Mouse (Mus musculus) thymus, adult 2 months (tissue): ENCODE data around the gene Cacna1h. TPM values are rescaled to one million over a fixed set of nuclear protein-coding genes. Genes with fewer than 3 reads are reported as not detected.

ENCODE experiments used
- DNase-seq: peaks from one replicate; pipeline ENCODE4 v3.0.0; 2021
- H3K27ac ChIP-seq: fragments of 200-500 bp; 2 replicates; pipeline ENCODE4 v1.5.1; 2012; ENCODE audit warnings: low read length, control low read depth; ENCODE audit not compliant: control insufficient read depth, insufficient read depth
- H3K27me3 ChIP-seq: fragments of 200-500 bp; 2 replicates; pipeline ENCODE4 v1.6.1; 2012; ENCODE audit warnings: mild to moderate bottlenecking, low read length, moderate library complexity, mixed read lengths; ENCODE audit not compliant: control insufficient read depth, insufficient read depth
- H3K36me3 ChIP-seq: fragments of 200-500 bp; 2 replicates; pipeline ENCODE4 v1.6.1; 2012; ENCODE audit warnings: mild to moderate bottlenecking, low read length, moderate library complexity; ENCODE audit not compliant: control insufficient read depth, insufficient read depth
- H3K4me1 ChIP-seq: fragments of 200-500 bp; replicated peaks from 2 replicates; pipeline ENCODE4 v1.6.1; 2012; ENCODE audit warnings: low read length; ENCODE audit not compliant: control insufficient read depth, insufficient read depth
- H3K4me3 ChIP-seq: fragments of 200-500 bp; 2 replicates; pipeline ENCODE4 v1.5.1; 2012; ENCODE audit warnings: mild to moderate bottlenecking, low read length, control low read depth, moderate library complexity; ENCODE audit not compliant: control insufficient read depth, insufficient read depth
- CTCF ChIP-seq: fragments of 200-500 bp; IDR thresholded peaks from 2 replicates; pipeline ENCODE4 v1.5.1; 2012; ENCODE audit warnings: mild to moderate bottlenecking, control low read depth, low read length, moderate library complexity, borderline replicate concordance; ENCODE audit not compliant: control insufficient read depth, poor library complexity, insufficient read depth; ENCODE audit errors: extremely low read depth
- POLR2A ChIP-seq: fragments of 200-500 bp; IDR thresholded peaks from 2 replicates; pipeline ENCODE4 v1.6.1; 2012; ENCODE audit warnings: mild to moderate bottlenecking, low read length, control low read depth, moderate library complexity; ENCODE audit not compliant: control insufficient read depth, poor library complexity, insufficient read depth; ENCODE audit errors: extremely low read depth
- WGBS: fragments of 180-500 bp; shearing (Covaris S2); methylation state at CpG from one replicate; pipeline ENCODE4 v1.1.7; 2018; 5-methylcytosine and 5-hydroxymethylcytosine counted together
- polyA plus RNA-seq: library from polyadenylated mRNA; depleted of rRNA; stranded (reverse); fragments of >200 nt; gene quantifications from 2 replicates; pipeline ENCODE4 v1.2.3, GENCODE M21; 2012

Cacna1h gene
- polyA plus RNA-seq, 1 experiment, result 4.3 TPM

DNA sequence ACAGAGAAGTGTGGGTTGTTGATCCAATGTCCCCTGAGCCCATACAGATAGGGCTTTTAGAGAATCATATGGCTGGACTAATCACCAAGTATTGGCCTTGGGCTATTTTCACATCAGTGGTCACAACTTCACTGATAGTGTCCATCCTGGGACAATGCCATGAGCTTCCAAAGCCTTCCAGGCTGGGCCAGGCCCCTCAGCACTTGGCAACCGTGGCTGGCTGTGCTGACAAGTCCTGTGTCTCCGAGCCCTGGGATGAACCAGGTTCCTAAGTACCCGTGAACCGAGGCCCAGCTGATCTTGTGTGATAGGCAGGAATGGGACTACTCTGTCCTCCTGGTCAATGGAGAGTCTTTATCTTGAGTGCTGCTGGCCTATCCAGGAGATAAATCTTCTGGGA lies 30.5 kb upstream of the Cacna1h start:
- no peak for DNase-seq
- Histone ChIP-seq H3K4me1 (no peaks in the 10 kb centered on the region), H3K36me3 (no peaks in the 10 kb centered on the region), H3K4me3 (no peak overlapping the region), H3K27me3 (no peaks in the 10 kb centered on the region), H3K27ac (no peak overlapping the region)
- 88% methylated on average over 4 of the region's 4 CpGs for WGBS
- no peak for TF ChIP-seq POLR2A
- TF ChIP-seq CTCF, result no peak

DNA sequence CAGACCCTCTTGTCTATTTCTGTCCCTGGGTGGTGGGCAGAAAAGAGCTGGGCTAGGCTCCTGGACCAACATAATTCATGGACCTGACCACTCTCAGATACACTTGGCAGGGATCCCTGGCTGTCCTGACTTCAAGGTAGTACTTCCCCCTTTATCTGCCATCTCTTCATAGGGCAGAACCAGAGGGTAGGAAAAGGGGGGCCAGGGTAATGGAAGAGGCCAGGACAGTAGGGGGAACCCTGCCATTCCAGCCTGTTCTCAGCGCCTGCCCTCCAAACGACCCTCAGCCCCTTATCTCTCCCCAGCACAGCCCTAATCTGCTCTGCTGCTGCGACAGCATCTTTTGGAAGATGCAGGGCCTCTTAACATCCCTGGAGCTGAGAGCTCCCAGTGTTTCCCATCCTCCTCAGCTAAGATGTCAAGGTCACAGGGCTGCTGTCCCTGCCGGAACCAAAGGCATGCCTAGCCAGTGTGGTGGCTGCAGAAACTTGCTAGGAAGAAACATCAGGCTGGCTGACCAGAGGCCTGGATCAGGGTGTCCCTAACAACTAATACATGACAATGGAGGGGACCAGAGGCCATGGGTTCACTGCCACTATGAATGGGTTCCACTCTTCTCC lies 29.9 kb upstream of the Cacna1h start:
- no peak for DNase-seq
- Histone ChIP-seq H3K27ac (no peak overlapping the region), H3K4me3 (no peak overlapping the region), H3K36me3 (no peaks in the 10 kb centered on the region), H3K27me3 (no peaks in the 10 kb centered on the region), H3K4me1 (no peaks in the 10 kb centered on the region)
- TF ChIP-seq CTCF, result no peak
- no peak for TF ChIP-seq POLR2A
- WGBS, result 71% methylated on average over 4 of the region's 4 CpGs

DNA sequence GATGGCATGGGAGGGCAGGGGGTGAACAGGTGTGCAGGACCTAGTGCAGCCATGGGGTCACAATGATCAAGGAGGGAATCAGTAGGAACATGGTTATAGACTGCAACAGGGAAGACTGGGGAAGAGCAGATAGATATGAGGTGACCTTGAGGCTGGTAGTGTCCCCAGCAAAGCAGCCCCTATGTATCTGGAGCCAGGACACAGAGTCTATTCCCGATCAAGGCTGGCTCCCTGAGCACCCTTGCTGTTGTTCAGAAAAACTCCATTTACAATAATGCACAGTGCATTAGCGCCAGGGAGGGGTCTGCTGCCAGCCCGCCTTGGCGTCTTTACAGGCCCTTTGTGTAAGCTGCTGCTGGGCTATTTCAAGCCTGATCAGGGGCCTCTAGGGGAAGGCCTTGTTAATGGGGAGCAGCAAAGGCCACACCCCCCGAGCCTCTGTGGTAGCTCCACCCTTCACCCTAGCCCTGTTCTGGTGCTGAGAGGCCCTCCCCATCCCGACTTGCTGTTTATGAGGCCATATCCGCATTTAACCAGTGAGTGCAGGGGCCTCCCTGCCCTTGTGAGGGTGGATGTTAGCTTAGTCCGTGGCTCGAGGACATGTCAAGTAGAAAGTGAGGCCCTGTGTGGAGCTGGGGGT lies 28.8 kb upstream of the Cacna1h start:
- no peak for DNase-seq
- Histone ChIP-seq H3K36me3 (no peaks in the 10 kb centered on the region), H3K4me3 (no peak overlapping the region), H3K27ac (no peak overlapping the region), H3K4me1 (no peaks in the 10 kb centered on the region), H3K27me3 (no peaks in the 10 kb centered on the region)
- WGBS, result 42% methylated on average over 9 of the region's 9 CpGs
- TF ChIP-seq POLR2A (no peak), CTCF (no peak)

DNA sequence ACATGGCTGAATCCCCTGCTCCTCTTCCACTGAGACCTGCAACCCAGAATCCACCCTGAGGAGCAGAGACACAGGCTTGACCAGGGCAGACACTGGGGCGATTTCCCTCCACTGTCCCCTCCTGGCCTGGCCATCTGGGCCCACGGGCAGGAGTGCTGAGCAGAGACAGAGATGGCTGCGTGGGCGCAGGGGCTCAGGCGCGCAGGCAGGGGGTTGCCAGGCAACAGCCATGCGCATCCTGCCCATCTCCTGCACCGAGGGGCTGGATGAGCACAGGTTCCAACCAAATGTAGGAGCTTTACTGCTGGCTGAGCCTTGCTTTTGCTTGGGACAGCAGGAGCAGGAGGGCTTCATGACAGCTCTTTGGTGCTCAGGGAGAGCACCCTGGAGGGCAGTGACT lies 23.0 kb upstream of the Cacna1h start:
- Histone ChIP-seq H3K27ac (no peak overlapping the region), H3K4me3 (no peak overlapping the region), H3K36me3 (no peaks in the 10 kb centered on the region), H3K4me1 (no peaks in the 10 kb centered on the region), H3K27me3 (no peaks in the 10 kb centered on the region)
- no peak for DNase-seq
- TF ChIP-seq POLR2A (no peak), CTCF (no peak)
- WGBS, result 59% methylated on average over 8 of the region's 8 CpGs

DNA sequence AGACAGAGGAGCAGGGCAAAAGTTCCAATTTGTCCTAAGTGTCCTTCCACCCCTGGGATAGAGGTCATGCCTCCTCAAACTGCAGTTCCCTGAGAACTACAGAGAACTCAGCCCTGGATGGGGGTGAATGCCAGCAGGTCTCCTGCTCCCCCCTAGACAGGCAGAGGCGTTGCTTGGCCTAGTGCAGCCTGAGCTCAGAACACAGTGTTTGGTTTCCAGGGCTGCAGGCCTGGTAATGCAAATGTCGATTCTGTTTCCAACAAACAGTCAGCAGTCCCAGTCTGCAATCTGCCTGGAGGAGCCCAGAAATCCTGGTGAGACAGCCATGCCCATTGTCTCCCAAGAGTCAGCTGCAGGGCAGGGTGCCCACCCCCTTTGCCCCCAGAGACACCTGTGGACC lies 20.7 kb upstream of the Cacna1h start, which contains the start of gene Tekt4:
TSS of gene Tekt4 (plus strand) at position 344 of the 400 bp plus-strand sequence.
- no peak for DNase-seq

DNA sequence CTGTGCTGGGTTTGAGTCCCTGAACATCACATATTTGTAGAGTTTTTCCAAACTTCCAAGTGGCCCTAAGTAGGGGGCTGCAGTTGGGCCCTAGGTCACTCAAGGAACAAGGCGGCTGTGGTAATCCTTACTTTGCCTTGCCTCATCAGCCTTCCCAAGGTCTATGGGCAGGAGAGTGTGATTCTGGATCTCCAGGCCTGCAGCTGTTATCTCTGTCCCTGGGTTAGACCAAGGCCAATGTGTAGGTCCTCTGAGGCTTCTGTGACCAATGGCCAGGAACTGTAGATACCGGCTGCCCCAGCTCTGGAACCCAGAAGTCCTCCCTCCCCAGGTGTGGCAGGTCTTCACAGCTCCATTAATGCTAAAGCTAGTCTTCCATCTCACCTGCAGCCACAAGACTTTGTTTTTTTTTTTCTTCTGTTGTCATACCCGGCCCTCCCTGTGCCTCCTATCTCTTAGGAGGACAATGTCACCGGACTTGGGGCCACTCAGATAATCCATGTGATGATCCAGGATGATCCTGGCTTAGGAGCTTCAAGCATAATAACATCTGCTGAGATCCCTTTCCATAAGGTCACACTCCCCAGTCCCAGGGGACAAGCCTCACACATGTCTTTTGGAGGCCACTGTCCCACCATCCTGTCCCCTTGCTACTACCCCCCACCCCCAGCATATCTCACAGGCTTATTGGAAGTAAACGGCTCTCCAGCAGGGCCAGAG lies 18.8 kb upstream of the Cacna1h start:
- no peak for TF ChIP-seq CTCF
- no peak for TF ChIP-seq POLR2A
- H3K27ac ChIP-seq, result no peak overlapping the region
- DNase-seq, result no peak
- no peak overlapping the region for H3K4me3 ChIP-seq
- no peaks in the 10 kb centered on the region for H3K27me3 ChIP-seq
- H3K36me3 ChIP-seq, result no peaks in the 10 kb centered on the region
- 83% methylated on average over 5 of the region's 5 CpGs for WGBS
- no peaks in the 10 kb centered on the region for H3K4me1 ChIP-seq

More for the DNA sequence above, 20.7 kb upstream of the Cacna1h start, which contains the start of gene Tekt4:
- no peak for TF ChIP-seq POLR2A
- no peak for TF ChIP-seq CTCF
- Histone ChIP-seq H3K36me3 (no peaks in the 10 kb centered on the region), H3K27me3 (no peaks in the 10 kb centered on the region), H3K4me1 (no peaks in the 10 kb centered on the region), H3K27ac (no peak within 1 kb of the TSS), H3K4me3 (no peak within 1 kb of the TSS)
- 47% methylated on average over 2 of the region's 2 CpGs for WGBS
